Mouse (Mus musculus) neural tube, embryonic 15.5 days (tissue): ENCODE measurements around the gene Unc119. TPM values are rescaled to one million over a fixed set of nuclear protein-coding genes. Genes with fewer than 3 reads are reported as not detected.

ENCODE experiments used
- ATAC-seq: fragments of 200-750 bp; cut with Nextera tagmentation; 2 replicates; pipeline ENCODE4 v1.8.0; 2017; ENCODE audit warnings: mild to moderate bottlenecking, moderate TSS enrichment, moderate library complexity; ENCODE audit not compliant: low FRiP score
- H3K27ac ChIP-seq: fragments of 300-500 bp; sonication (generic); replicated peaks from 2 replicates; pipeline ENCODE4 v1.5.1; 2015; ENCODE audit warnings: mild to moderate bottlenecking, inconsistent platforms
- H3K27me3 ChIP-seq: fragments of 300-500 bp; sonication (generic); replicated peaks from 2 replicates; pipeline ENCODE4 v1.6.1; 2015; ENCODE audit warnings: inconsistent platforms
- H3K36me3 ChIP-seq: fragments of 300-500 bp; sonication (generic); 2 replicates; pipeline ENCODE4 v1.6.1; 2015; ENCODE audit warnings: inconsistent platforms
- H3K4me1 ChIP-seq: fragments of 300-500 bp; sonication (generic); 2 replicates; pipeline ENCODE4 v1.6.1; 2015; ENCODE audit warnings: inconsistent platforms
- H3K4me2 ChIP-seq: fragments of 300-500 bp; sonication (generic); 2 replicates; pipeline ENCODE4 v1.6.1; 2015; ENCODE audit warnings: inconsistent platforms, mild to moderate bottlenecking, moderate library complexity
- H3K4me3 ChIP-seq: fragments of 300-500 bp; sonication (generic); replicated peaks from 2 replicates; pipeline ENCODE4 v1.5.1; 2015; ENCODE audit warnings: mild to moderate bottlenecking, inconsistent platforms
- H3K9ac ChIP-seq: fragments of 300-500 bp; sonication (generic); replicated peaks from 2 replicates; pipeline ENCODE4 v1.6.1; 2015; ENCODE audit warnings: mild to moderate bottlenecking, inconsistent platforms
- H3K9me3 ChIP-seq: fragments of 300-500 bp; sonication (generic); replicated peaks from 2 replicates; pipeline ENCODE4 v1.6.1; 2016; ENCODE audit warnings: inconsistent platforms
- WGBS: fragments of 180-500 bp; shearing (Covaris S2); methylation state at CpG from one replicate; pipeline ENCODE4 v1.1.7; 2015; ENCODE audit warnings: mixed read lengths; 5-methylcytosine and 5-hydroxymethylcytosine counted together
- polyA plus RNA-seq: library from polyadenylated mRNA; unstranded; fragments of >200 nt; fragmentation: Nextera tagmentation; extraction: Ambion mirVana; gene quantifications from 2 replicates; pipeline ENCODE4 v1.2.1, GENCODE M21; 2015

Unc119 gene
- polyA plus RNA-seq, 1 experiment from 2014 or later, result 88.3 TPM

DNA sequence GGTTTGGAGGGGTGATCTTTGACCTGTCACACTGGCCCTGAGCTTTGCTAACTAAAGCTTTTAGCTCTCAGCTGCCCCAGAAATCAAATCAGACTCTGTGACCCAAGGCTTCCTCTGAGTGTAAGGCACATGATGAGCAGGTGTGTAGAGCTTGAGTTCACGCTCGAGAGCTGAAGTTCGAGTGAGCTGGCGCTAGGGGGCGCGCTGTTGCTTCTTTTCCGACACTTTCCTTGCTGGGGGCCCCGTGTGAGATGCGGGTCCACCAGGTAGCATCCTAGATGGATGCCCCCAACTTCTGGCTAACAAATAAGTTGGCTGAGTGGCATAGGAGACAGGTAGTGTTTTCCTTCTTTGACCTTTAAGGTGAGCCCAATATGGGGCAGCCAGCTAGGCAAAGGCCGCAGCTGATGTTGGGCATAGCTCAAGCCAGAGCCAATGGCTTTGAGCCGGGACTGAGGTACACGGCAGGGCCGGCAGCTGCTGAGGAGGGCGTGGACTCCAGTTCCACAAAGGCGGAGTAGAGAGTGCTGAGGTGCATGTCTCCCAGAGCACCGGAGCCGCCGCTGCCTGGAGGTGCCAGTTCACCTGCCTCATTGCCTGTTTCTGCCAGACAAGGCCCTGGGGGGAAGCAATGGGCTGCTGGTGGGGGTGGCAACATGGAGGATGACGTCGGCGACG, 15.2 kb downstream of the Unc119 start:
- Histone ChIP-seq H3K36me3 (no peaks in the 10 kb centered on the region), H3K9me3 (no peaks in the 10 kb centered on the region), H3K9ac (no peak overlapping the region), H3K27me3 (no peaks in the 10 kb centered on the region; the same call in 1 of the 2 replicates), H3K4me3 (no peak overlapping the region), H3K27ac (no peak overlapping the region), H3K4me2 (no peak overlapping the region), H3K4me1 (peaks cover 2% of the 10 kb centered on the region; the same call in 1 of the 2 replicates)
- WGBS, result 17% methylated on average over 22 of the region's 22 CpGs
- no peak for ATAC-seq

GRCm38 (mm10) chr11:78360125-78360788, 17.0 kb downstream of the Unc119 start:
- no peak overlapping the region for H3K27ac ChIP-seq
- H3K4me3 ChIP-seq, result peak overlapping the region; percentile 30
- 14% methylated on average over 13 of the region's 13 CpGs for WGBS
- peak overlapping the region; percentile 53 for H3K4me2 ChIP-seq
- H3K4me1 ChIP-seq, result peaks cover 2% of the 10 kb centered on the region; the same call in 1 of the 2 replicates
- H3K27me3 ChIP-seq, result no peaks in the 10 kb centered on the region; the same call in 1 of the 2 replicates
- no peak overlapping the region for H3K9ac ChIP-seq
- no peaks in the 10 kb centered on the region for H3K9me3 ChIP-seq
- ATAC-seq, result peak; percentile 80; the same call in 1 of the 2 replicates
- H3K36me3 ChIP-seq, result no peaks in the 10 kb centered on the region

DNA sequence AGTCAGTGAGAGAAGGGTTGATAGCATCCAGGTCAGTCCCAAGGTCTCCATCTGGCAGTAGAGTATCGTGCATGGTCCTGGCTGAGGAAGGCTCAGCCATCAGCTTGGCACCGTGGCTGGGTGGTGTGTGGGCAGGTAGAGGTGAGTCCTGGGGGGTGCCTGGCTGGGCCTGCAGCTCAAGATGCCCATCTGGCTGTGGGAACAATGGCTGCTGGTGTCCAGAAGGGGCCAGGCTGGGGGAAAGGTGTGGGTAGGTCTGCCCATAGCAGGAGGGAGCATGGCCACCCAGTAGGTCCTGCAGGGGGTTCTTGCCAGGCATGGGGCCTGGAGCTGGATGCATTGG, 17.5 kb downstream of the Unc119 start:
- H3K9me3 ChIP-seq, result no peaks in the 10 kb centered on the region
- H3K4me3 ChIP-seq, result no peak overlapping the region
- peak overlapping the region; percentile 53; the same call in 1 of the 2 replicates for H3K4me2 ChIP-seq
- H3K27ac ChIP-seq, result no peak overlapping the region
- H3K4me1 ChIP-seq, result no peaks in the 10 kb centered on the region; the same call in 1 of the 2 replicates
- H3K36me3 ChIP-seq, result no peaks in the 10 kb centered on the region
- no peaks in the 10 kb centered on the region; the same call in 1 of the 2 replicates for H3K27me3 ChIP-seq
- ATAC-seq, result no peak
- H3K9ac ChIP-seq, result no peak overlapping the region
- WGBS, result 61% methylated on average over 2 of the region's 2 CpGs

DNA sequence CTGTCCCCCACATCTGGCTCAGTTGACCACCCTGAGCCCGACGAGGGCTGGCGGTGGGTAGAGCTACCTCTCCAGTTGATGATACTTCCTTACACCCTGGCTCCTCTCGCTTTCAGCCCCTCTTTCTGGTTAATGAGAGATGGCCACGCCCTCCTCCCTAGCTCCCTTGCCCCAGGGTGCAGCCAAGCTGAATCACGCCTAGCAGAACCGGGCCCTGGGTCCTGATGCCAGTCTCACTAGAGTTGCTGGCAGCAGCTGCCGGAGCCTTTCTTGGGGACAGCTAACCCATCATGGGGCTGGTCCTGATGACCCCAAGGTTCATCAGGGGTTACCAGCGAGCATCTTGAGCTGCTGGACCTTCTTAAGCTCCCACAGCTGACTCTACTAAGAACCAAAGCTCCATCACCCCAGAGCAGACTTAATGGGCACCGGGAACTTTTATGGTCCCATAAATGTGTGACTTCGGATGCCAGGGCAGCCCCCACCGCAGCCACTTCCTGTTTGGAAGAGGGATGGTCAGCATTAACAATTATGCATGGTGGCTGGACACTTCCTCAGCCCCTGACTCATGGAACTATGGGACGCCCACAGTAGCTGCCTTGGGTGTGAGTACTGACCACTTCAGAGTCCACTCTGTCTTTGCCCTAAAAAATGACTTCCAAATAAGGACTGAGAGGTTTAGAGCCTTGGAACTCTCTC, 20.2 kb downstream of the Unc119 start:
- no peaks in the 10 kb centered on the region; the same call in 1 of the 2 replicates for H3K27me3 ChIP-seq
- no peaks in the 10 kb centered on the region for H3K9me3 ChIP-seq
- no peaks in the 10 kb centered on the region for H3K4me1 ChIP-seq
- H3K27ac ChIP-seq, result no peak overlapping the region
- no peak overlapping the region for H3K4me3 ChIP-seq
- H3K9ac ChIP-seq, result no peak overlapping the region
- WGBS, result 70% methylated on average over 13 of the region's 13 CpGs
- H3K4me2 ChIP-seq, result no peak overlapping the region
- no peak for ATAC-seq
- H3K36me3 ChIP-seq, result no peaks in the 10 kb centered on the region

DNA sequence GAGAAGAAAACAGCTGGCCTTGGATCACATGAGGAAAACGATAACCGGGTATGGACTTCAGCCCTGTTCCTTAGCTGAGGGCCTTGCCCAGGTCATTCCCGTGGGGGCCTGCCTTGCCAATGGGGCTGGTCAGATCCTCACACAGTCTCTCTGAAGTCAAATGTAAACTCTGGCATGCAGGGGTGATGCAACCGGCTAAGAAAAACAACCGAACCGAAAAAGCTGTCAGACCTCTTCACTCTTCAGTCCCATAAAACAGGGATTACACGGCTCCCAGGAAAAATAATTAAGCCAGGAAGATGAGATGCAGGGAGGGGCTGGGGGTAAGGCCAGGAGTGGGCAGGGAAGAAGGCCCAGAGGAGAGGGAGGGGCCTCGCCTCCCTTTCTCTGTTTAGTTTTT, 20.8 kb downstream of the Unc119 start:
- ATAC-seq, result no peak
- WGBS, result 67% methylated on average over 8 of the region's 8 CpGs
- H3K27me3 ChIP-seq, result no peaks in the 10 kb centered on the region; the same call in 1 of the 2 replicates
- H3K4me2 ChIP-seq, result no peak overlapping the region
- no peaks in the 10 kb centered on the region for H3K4me1 ChIP-seq
- no peak overlapping the region for H3K27ac ChIP-seq
- no peaks in the 10 kb centered on the region for H3K9me3 ChIP-seq
- no peak overlapping the region for H3K9ac ChIP-seq
- H3K4me3 ChIP-seq, result no peak overlapping the region
- H3K36me3 ChIP-seq, result no peaks in the 10 kb centered on the region

DNA sequence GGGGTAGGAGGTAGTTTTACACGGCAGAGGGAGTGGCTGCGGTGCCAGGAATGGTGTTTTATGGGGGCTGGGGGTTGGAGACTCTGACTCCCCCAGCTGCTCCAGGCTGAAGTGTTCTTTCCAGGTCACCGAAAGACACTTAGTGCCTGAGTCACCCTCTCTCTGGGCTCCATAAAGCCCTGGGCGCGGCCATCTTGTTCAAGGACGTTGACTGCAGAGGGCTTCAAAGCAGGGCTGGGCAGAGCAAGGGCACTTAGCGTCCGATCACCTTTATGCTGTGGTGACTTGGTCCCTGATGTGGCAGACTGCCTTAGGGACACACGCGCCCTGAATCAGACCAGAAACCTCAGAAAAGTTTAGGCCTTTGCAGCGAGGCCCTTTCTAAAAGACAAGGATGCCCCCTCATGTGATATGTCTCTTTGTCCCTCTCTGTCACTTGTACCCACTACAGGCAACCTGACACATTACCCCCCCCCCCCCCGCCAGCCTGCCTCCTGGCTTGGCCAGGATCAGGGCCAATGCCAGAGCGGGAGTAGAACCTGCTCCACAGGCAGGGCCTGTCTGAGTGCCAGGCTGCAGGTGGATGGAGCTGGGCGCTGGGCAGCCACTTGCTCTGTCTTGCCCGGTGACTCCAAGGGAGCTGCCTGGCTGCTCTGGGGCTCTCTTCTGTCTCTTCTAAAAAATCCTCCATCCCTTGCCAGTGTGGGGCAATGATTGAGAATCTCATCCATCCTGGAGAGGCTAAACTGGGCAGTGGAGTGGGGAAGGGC, 24.4 kb downstream of the Unc119 start:
- WGBS, result 89% methylated on average over 15 of the region's 15 CpGs
- H3K4me1 ChIP-seq, result no peaks in the 10 kb centered on the region; the same call in 1 of the 2 replicates
- H3K27ac ChIP-seq, result no peak overlapping the region
- H3K4me2 ChIP-seq, result no peak overlapping the region
- no peak for ATAC-seq
- H3K9me3 ChIP-seq, result no peaks in the 10 kb centered on the region
- no peak overlapping the region for H3K4me3 ChIP-seq
- H3K36me3 ChIP-seq, result no peaks in the 10 kb centered on the region
- no peak overlapping the region for H3K9ac ChIP-seq
- no peaks in the 10 kb centered on the region; the same call in 1 of the 2 replicates for H3K27me3 ChIP-seq

DNA sequence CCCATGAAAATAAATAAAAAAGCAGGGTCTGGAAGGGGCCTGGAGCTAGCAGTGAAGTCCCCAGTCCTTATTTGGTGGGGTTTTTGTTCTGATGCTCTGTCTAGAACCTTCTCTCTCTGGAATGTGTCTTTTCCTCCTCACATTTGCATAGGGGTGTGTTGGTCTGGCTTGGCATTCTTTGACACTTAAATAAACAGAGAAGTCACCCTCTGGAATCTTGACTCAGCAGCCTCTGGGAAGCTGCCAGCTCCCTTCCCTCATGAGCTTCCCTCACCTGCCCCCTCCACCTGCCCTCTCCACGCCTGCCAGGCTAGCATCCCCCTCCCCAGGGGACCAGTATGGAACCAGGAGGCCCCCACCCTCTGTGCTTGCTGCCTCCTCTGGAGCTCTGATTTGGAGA, 27.1 kb downstream of the Unc119 start:
- no peaks in the 10 kb centered on the region for H3K9me3 ChIP-seq
- H3K4me2 ChIP-seq, result no peak overlapping the region
- no peaks in the 10 kb centered on the region for H3K36me3 ChIP-seq
- H3K4me3 ChIP-seq, result no peak overlapping the region
- ATAC-seq, result no peak
- H3K9ac ChIP-seq, result no peak overlapping the region
- no peaks in the 10 kb centered on the region; the same call in 1 of the 2 replicates for H3K4me1 ChIP-seq
- no peaks in the 10 kb centered on the region; the same call in 1 of the 2 replicates for H3K27me3 ChIP-seq
- H3K27ac ChIP-seq, result no peak overlapping the region
- WGBS, result 36% methylated on average over 1 of the region's 1 CpGs

GRCm38 (mm10) chr11:78371711-78372110, 28.4 kb downstream of the Unc119 start:
- H3K4me3 ChIP-seq, result no peak overlapping the region

DNA sequence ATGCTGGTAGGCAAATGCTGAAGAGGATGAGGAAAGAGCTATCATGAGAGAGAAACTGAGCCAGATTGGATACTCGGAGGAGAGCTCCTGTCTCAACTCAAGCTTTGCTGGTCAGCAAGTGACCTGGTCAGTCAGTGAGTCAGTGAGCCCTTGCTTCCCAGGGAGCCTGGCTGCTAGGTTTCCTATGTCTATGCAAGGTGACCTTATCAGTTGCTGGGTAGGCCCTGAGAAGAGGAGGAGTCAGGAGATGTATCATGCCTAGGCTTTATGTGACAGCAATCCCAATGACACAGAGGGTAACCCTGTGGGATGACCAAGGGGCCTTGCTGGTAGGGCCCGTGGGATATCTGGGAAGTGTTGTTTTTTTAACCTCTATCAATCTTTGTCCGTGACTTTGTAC, 28.9 kb downstream of the Unc119 start:
- no peaks in the 10 kb centered on the region for H3K27me3 ChIP-seq
- H3K36me3 ChIP-seq, result no peaks in the 10 kb centered on the region
- H3K9me3 ChIP-seq, result no peaks in the 10 kb centered on the region
- H3K9ac ChIP-seq, result no peak overlapping the region
- H3K27ac ChIP-seq, result no peak overlapping the region
- no peak overlapping the region for H3K4me3 ChIP-seq
- no peaks in the 10 kb centered on the region; the same call in 1 of the 2 replicates for H3K4me1 ChIP-seq
- WGBS, result 84% methylated on average over 3 of the region's 3 CpGs
- ATAC-seq, result no peak
- H3K4me2 ChIP-seq, result no peak overlapping the region

More at GRCm38 (mm10) chr11:78371711-78372110, 28.4 kb downstream of the Unc119 start:
- H3K4me2 ChIP-seq, result no peak overlapping the region
- no peaks in the 10 kb centered on the region for H3K9me3 ChIP-seq
- 93% methylated on average over 11 of the region's 11 CpGs for WGBS
- ATAC-seq, result no peak
- H3K36me3 ChIP-seq, result no peaks in the 10 kb centered on the region
- no peak overlapping the region for H3K9ac ChIP-seq
- H3K27ac ChIP-seq, result no peak overlapping the region
- H3K4me1 ChIP-seq, result no peaks in the 10 kb centered on the region; the same call in 1 of the 2 replicates
- no peaks in the 10 kb centered on the region for H3K27me3 ChIP-seq

DNA sequence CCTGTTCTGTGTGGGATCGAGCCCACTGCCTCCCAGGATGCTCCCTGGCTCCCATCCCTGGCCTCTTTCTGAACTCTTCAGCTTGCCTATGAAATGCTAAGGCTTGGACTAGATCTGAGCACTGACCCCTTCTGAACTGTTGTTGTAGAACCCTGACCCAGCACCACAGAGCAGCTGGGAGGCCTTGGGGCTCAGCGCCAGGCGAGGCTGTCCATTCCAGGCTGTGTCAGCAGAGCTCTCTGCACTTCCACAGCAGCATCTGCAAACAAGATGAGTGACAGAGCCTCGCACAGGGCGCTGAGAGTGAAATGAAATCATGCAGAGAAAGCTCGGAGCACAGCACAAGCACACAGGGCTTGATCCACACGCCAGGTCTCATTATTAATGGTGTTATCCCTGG, 29.3 kb downstream of the Unc119 start:
- 64% methylated on average over 7 of the region's 7 CpGs for WGBS
- no peak for ATAC-seq
- Histone ChIP-seq H3K4me1 (no peaks in the 10 kb centered on the region; the same call in 1 of the 2 replicates), H3K4me2 (no peak overlapping the region), H3K9ac (no peak overlapping the region), H3K27me3 (no peaks in the 10 kb centered on the region), H3K4me3 (no peak overlapping the region), H3K27ac (no peak overlapping the region), H3K9me3 (no peaks in the 10 kb centered on the region), H3K36me3 (no peaks in the 10 kb centered on the region)

DNA sequence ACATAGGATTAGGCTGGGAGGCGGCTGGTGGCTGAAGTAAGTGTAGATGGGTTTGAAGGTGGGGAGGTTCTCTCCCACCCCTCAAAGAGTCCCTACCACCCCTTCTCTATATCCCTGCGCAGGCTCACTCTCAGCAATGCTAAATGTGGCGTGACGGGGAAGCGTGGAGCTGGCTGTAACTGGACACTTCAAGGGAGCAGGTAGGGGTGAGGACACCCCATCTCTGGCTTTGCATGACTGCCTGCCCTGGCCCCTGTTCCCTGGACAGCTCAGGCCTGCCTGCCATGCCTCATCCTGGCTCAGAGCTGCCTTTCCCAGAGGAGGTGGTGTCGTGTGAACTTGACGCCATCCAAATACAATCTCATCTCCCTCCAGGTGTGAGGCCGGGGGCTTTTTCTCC, 30.9 kb downstream of the Unc119 start:
- no peak overlapping the region for H3K4me2 ChIP-seq
- H3K4me3 ChIP-seq, result no peak overlapping the region
- no peaks in the 10 kb centered on the region; the same call in 1 of the 2 replicates for H3K4me1 ChIP-seq
- 86% methylated on average over 8 of the region's 8 CpGs for WGBS
- H3K27me3 ChIP-seq, result no peaks in the 10 kb centered on the region
- ATAC-seq, result no peak
- H3K36me3 ChIP-seq, result no peaks in the 10 kb centered on the region
- H3K9ac ChIP-seq, result no peak overlapping the region
- H3K27ac ChIP-seq, result no peak overlapping the region
- no peaks in the 10 kb centered on the region for H3K9me3 ChIP-seq
